Mouse (Mus musculus) heart, embryonic 10.5 days (tissue): ENCODE results near the gene Vmn1r191. TPM values are rescaled to one million over a fixed set of nuclear protein-coding genes. Genes with fewer than 3 reads are reported as not detected.
"Not testable (repeated sequence)": the region's sequence is repeated elsewhere in the genome, so short reads cannot be mapped to it uniquely, and the experiment has no call there.

Experiments used
- DNase-seq: peaks from one replicate; pipeline ENCODE4 v3.0.0-alpha.2; 2017; ENCODE audit warnings: low spot score
- H3K27ac ChIP-seq: fragments of 300-500 bp; sonication (generic); 2 replicates; pipeline ENCODE4 v1.5.1; 2016; ENCODE audit warnings: mild to moderate bottlenecking
- H3K27me3 ChIP-seq: fragments of 300-500 bp; sonication (generic); 2 replicates; pipeline ENCODE4 v1.6.1; 2016; ENCODE audit warnings: mild to moderate bottlenecking; ENCODE audit not compliant: poor library complexity, insufficient read depth, severe bottlenecking
- H3K36me3 ChIP-seq: fragments of 300-500 bp; sonication (generic); 2 replicates; pipeline ENCODE4 v1.6.1; 2016; ENCODE audit warnings: mild to moderate bottlenecking, moderate library complexity
- H3K4me1 ChIP-seq: fragments of 300-500 bp; sonication (generic); 2 replicates; pipeline ENCODE4 v1.6.1; 2016; ENCODE audit warnings: mild to moderate bottlenecking
- H3K4me3 ChIP-seq: fragments of 300-500 bp; sonication (generic); 2 replicates; pipeline ENCODE4 v1.5.1; 2016; ENCODE audit warnings: mild to moderate bottlenecking, moderate library complexity
- H3K9me3 ChIP-seq: fragments of 300-500 bp; sonication (generic); 2 replicates; pipeline ENCODE4 v1.6.1; 2016; ENCODE audit warnings: mild to moderate bottlenecking, moderate library complexity
- WGBS: fragments of 180-500 bp; shearing (Covaris S2); methylation state at CpG from one replicate; pipeline ENCODE4 v1.1.7; 2016; 5-methylcytosine and 5-hydroxymethylcytosine counted together
- microRNA-seq: library from miRNA; unstranded; fragments of <30 nt; microRNA quantifications from one replicate; pipeline ENCODE4, GENCODE M21; 2017
- polyA plus RNA-seq: library from polyadenylated mRNA; unstranded; fragments of >200 nt; fragmentation: Nextera tagmentation; extraction: Ambion mirVana; gene quantifications from 2 replicates; pipeline ENCODE4 v1.2.1, GENCODE M21; 2016

The Vmn1r191 gene
- polyA plus RNA-seq = not detected in 2 replicates

DNA sequence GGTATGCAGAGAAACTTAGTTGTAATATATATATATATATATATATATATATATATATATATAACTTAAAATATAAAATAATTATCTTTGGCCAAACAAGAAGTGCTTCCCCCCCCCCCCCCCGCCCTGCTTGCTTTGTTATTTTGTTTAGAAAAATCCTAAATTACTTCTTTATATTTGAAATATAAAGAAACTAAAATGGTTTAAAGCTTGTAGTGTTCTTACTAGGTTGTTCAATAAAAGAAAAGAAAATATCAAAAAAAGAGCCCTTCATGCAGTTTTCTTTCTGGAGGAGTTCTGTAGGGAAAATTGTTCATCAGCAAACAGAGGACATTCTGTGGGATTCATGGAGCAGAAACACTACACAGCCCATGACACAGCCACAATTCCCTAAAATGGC, at the start of gene Vmn1r191:
Gene Vmn1r191 (minus strand): TSS at position 101 of the 400 bp plus-strand sequence.
- H3K9me3 ChIP-seq = no peaks in the 10 kb centered on the region
- no peak within 1 kb of the TSS for H3K27ac ChIP-seq
- no peaks in the 10 kb centered on the region for H3K4me1 ChIP-seq
- H3K27me3 ChIP-seq = no peaks in the 10 kb centered on the region
- no peaks in the 10 kb centered on the region for H3K36me3 ChIP-seq
- DNase-seq = no peak
- no peak within 1 kb of the TSS for H3K4me3 ChIP-seq
- WGBS = 40% methylated on average over 1 of the region's 1 CpGs

DNA sequence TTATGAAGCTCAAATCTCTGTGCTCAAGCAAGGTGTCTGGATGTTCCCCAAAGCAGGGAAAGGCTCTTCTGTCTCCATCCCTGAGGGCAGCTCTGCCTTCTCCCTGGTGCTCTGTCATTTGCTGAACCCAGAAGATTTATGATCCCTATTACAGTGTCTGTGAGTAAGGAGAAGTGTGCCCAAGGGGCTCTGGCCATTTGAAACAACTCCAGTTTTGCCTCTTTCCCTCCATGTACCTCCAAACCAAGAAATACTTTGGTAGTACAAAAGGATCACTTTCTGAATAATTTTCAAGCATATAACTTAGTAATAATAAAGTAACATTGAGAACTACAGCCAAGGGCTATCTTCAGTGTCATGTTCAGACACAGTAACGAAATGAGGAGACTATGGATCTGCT, 39.3 kb upstream of the Vmn1r191 start, which contains the start of gene Vmn1r193:
Gene Vmn1r193 (minus strand): TSS at position 101 of the 400 bp plus-strand sequence.
- H3K4me1 ChIP-seq, DNase-seq, H3K9me3 ChIP-seq, H3K27me3 ChIP-seq, H3K27ac ChIP-seq, H3K4me3 ChIP-seq, H3K36me3 ChIP-seq: not testable (repeated sequence)
- WGBS = 62% methylated on average over 1 of the region's 1 CpGs

DNA sequence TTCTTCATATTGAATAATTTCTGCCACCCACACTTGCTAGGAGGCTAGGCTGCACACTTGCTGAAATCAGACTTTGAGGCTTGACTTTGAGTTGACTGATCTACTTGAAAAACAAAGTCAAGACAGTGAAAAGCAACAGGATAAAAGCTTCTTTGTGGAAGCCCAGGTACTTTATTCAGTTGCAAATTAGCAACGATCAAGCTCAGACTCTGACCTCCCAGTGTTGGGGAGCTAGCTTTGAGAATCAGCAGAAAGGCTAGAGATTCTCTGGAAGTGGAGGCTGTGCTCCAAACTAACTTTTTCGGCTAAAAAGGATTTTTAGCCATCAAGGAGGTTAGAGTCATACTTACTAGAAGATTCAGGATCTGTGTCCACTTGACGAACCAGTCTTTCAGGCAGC, 9.0 kb upstream of the Vmn1r191 start:
- DNase-seq, H3K27me3 ChIP-seq, H3K4me1 ChIP-seq, H3K36me3 ChIP-seq, H3K9me3 ChIP-seq, H3K4me3 ChIP-seq, H3K27ac ChIP-seq: not testable (repeated sequence)
- 73% methylated on average over 3 of the region's 3 CpGs for WGBS

DNA sequence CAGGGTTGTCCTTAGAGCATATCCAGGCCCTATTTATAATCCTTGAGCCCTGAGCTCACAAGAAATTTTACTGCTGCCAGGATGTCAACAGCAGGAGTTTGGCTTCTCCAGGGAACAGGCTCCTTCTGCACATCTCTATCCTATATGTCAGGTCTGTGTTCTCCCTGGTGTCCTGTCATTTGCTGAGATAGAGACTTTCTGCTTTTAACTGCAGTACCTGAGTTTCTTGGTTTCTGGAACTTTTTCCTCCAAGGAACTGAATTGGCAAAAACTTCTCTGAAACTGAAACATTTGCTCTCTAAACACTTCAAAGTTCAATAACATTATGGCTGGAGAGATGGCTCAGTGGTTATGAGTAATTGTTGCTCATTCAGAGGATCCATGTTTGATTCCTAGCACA, 7.3 kb upstream of the Vmn1r191 start, which contains the start of gene Vmn1r192:
Gene Vmn1r192 (minus strand): TSS at position 101 of the 400 bp plus-strand sequence.
- Histone ChIP-seq H3K36me3 (no peaks in the 10 kb centered on the region), H3K9me3 (no peaks in the 10 kb centered on the region), H3K27ac (no peak within 1 kb of the TSS), H3K4me1 (no peaks in the 10 kb centered on the region), H3K4me3 (no peak within 1 kb of the TSS), H3K27me3 (no peaks in the 10 kb centered on the region)
- DNase-seq = no peak

DNA sequence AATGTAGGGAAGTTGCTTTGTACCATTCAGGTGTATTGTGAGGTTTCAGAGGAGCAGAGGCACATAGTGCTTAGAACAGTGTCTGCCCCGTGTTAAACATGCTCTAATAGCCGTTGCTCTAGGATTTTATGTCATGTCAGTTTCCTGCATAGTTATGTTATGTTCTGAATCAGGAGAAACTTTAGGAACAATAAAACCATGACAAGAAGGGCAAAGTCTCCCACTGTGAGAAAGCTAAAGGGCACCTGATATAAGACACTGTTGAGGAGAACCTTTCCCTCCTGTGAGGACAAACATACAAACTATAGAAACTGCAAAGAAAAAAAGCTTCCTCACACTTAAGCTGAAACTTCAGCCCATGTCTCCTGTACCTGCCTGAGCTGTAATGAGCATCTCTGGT, 6.6 kb upstream of the Vmn1r191 start:
- Histone ChIP-seq H3K36me3 (no peaks in the 10 kb centered on the region), H3K4me1 (no peaks in the 10 kb centered on the region), H3K9me3 (no peaks in the 10 kb centered on the region), H3K4me3 (no peak overlapping the region), H3K27ac (no peak overlapping the region), H3K27me3 (no peaks in the 10 kb centered on the region)
- 86% methylated on average over 2 of the region's 2 CpGs for WGBS
- no peak for DNase-seq

DNA sequence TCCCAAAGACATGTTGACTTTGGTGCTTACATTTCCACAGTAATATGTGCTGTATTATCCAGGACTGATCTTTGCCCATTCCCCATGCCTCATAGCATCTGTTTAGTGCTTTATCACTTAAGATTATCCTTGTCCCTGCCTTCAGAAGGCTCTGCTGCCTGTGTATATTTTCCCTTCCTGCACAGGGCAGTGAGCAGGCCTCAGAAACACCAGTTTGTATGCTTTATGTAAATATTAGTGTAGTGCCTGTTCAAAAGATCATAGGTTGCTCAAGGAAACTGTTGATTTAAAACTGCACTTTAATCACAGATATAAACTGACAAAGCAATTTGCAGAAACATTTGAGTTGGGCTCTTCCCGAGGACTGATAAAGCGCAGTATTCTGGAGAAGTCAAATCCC, 5.5 kb upstream of the Vmn1r191 start:
- Histone ChIP-seq H3K4me3 (no peak overlapping the region), H3K9me3 (no peaks in the 10 kb centered on the region), H3K27ac (no peak overlapping the region), H3K4me1 (no peaks in the 10 kb centered on the region), H3K36me3 (no peaks in the 10 kb centered on the region), H3K27me3 (no peaks in the 10 kb centered on the region)
- no peak for DNase-seq
- WGBS = 84% methylated on average over 2 of the region's 2 CpGs

DNA sequence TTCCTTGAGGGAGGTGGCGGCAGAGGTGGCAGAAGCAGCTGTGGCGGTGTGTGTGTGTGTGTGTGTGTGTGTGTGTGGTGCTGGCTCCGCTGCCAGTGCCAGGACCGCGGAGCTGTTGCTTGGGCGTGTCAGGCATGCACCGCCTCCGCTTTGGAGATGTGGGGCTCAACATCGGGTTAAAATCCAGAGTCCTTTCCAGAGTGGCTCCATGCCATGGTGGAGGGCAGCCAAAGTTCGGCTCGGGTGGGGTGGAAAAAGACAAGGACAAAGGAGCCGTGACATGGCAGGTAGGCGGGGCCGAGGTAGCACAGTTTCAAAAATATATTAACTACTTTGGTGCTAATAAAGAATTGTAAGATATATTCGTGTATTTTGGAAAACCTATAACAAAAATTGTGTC, 15.4 kb downstream of the Vmn1r191 start:
- no peak overlapping the region for H3K27ac ChIP-seq
- peaks cover 10% of the 10 kb centered on the region for H3K9me3 ChIP-seq
- WGBS = 83% methylated on average over 15 of the region's 15 CpGs
- no peaks in the 10 kb centered on the region for H3K36me3 ChIP-seq
- H3K4me1 ChIP-seq = no peaks in the 10 kb centered on the region
- DNase-seq = no peak
- no peaks in the 10 kb centered on the region for H3K27me3 ChIP-seq
- no peak overlapping the region for H3K4me3 ChIP-seq

DNA sequence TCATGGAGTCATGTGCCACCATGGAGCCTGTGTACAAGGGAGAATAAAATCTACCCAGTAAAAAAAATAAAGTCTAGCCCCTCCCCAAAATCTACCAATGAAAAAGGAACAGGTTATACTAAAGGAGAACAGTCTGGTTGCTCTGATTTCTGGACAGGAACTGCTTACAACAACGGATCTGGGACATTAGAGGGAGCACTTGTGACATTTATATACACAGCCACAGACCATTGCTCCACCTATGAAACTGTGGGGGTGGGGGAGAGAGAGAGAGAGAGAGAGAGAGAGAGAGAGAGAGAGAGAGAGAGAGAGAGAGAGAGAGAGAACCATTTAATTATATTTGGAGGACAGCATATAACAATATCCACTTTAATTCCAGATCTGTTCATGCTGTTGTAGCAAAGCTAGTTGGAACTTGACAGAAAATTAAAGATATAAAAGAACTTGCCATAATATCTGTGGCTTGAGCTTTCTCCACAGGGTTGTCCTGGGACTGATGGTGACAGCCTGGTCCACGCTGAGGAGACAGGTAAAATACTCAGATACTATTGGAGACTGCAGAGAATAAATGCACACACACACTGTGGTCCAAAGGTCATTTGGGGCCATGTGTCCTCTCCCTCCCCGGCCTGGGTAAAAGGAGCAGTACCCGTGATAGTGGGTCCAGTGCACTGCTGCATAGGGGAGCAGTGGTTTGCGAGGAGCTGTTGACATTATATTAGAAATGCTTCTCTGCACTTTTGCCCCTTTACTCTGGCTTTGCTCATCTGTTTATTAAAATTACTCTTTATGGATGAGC, 47.1 kb downstream of the Vmn1r191 start:
- not testable (repeated sequence) for H3K4me1 ChIP-seq, H3K27me3 ChIP-seq, H3K36me3 ChIP-seq, H3K4me3 ChIP-seq, DNase-seq, H3K9me3 ChIP-seq, H3K27ac ChIP-seq
- WGBS = 76% methylated on average over 5 of the region's 5 CpGs

Small RNAs within 50 kb of the gene (microRNA-seq; reads per million reads assigned to microRNA genes)
- gene Gm23282 = not detected
- gene Gm25084 = not detected

Other genes starting within 250 kb of the Vmn1r191 start
- gene Zfp184, start 238.9 kb downstream of the Vmn1r191 start, polyA plus RNA-seq = 7.4 and 9.1 TPM in 2 replicates
- 0.09 TPM in 1 of 2 replicates, not detected in the other for gene Pom121l2, start 202.8 kb downstream of the Vmn1r191 start, polyA plus RNA-seq
- gene Prss16, start 174.2 kb downstream of the Vmn1r191 start, polyA plus RNA-seq = 0.30 and 0.33 TPM in 2 replicates
- 3.5 and 4.5 TPM in 2 replicates for gene Hist1h2ah, start 148.4 kb downstream of the Vmn1r191 start, polyA plus RNA-seq
- 3.1 and 6.4 TPM in 2 replicates for gene Hist1h2bk, start 148.1 kb downstream of the Vmn1r191 start, polyA plus RNA-seq
- 10.6 and 21.8 TPM in 2 replicates for gene Hist1h4i, start 142.6 kb downstream of the Vmn1r191 start, polyA plus RNA-seq
- gene Hist1h2ag, start 141.0 kb downstream of the Vmn1r191 start, polyA plus RNA-seq = 18.7 and 42.5 TPM in 2 replicates
- gene Hist1h2bj, start 140.8 kb downstream of the Vmn1r191 start, polyA plus RNA-seq = 8.3 and 12.9 TPM in 2 replicates
- gene Vmn1r188, start 99.5 kb downstream of the Vmn1r191 start, polyA plus RNA-seq = not detected in 2 replicates
- gene Vmn1r189, start 78.1 kb downstream of the Vmn1r191 start, polyA plus RNA-seq = not detected in 2 replicates
- gene Vmn1r192, start 7.2 kb upstream of the Vmn1r191 start, polyA plus RNA-seq = not detected in 2 replicates
- gene Vmn1r193, start 39.2 kb upstream of the Vmn1r191 start, polyA plus RNA-seq = not detected in 2 replicates
- not detected in 2 replicates for gene Vmn1r194, start 60.2 kb upstream of the Vmn1r191 start, polyA plus RNA-seq
- not detected in 2 replicates for gene Vmn1r195, start 86.6 kb upstream of the Vmn1r191 start, polyA plus RNA-seq
- gene Vmn1r196, start 106.0 kb upstream of the Vmn1r191 start, polyA plus RNA-seq = not detected in 2 replicates
- gene Vmn1r197, start 140.6 kb upstream of the Vmn1r191 start, polyA plus RNA-seq = not detected in 2 replicates
- gene Vmn1r198, start 166.4 kb upstream of the Vmn1r191 start, polyA plus RNA-seq = not detected in 2 replicates
- gene Vmn1r199, start 195.8 kb upstream of the Vmn1r191 start, polyA plus RNA-seq = not detected in 2 replicates
- gene Vmn1r200, start 206.4 kb upstream of the Vmn1r191 start, polyA plus RNA-seq = not detected in 2 replicates